Mouse (Mus musculus) neutrophil, adult 5-6 weeks (primary cell): ENCODE results near the gene Rerg. TPM values are rescaled to one million over a fixed set of nuclear protein-coding genes. Genes with fewer than 3 reads are reported as not detected.

ENCODE experiments used
- ATAC-seq: fragments of 151-379, 151-347 bp; 2 replicates; pipeline ENCODE4 v1.8.0; 2017; ENCODE audit warnings: mild to moderate bottlenecking, moderate TSS enrichment; ENCODE audit not compliant: insufficient number of reproducible peaks, poor library complexity, low FRiP score, severe bottlenecking; ENCODE audit errors: extremely low read depth
- total RNA-seq: library from RNA; stranded (forward); fragments of 200-1000 nt; gene quantifications from 2 replicates; pipeline ENCODE4 v1.2.3, GENCODE M21; 2017

Gene Rerg
- not detected in 2 replicates for total RNA-seq

DNA sequence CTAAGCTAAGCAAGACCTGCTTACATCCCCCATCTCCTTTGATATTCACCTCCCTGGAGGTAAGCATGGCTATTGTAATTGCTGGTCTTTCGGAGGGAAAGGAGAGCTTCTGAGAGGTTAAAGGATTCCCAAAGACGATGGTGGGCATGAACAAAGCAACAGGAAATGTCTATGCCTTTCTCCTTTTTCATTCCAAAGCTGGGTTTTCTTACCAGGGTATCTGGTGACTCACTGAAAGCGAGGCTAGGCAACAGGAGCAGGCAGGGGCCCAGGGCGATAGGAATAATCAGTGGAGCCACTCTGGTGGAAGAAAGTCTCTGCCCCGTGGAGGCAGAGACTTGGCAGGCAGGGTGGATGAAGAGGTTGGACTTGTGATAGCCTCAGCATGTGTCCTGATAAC lies at the start of gene Rerg:
Gene Rerg, minus strand, starts transcription at position 272 of the 400 bp plus-strand sequence.
- ATAC-seq: no peak

DNA sequence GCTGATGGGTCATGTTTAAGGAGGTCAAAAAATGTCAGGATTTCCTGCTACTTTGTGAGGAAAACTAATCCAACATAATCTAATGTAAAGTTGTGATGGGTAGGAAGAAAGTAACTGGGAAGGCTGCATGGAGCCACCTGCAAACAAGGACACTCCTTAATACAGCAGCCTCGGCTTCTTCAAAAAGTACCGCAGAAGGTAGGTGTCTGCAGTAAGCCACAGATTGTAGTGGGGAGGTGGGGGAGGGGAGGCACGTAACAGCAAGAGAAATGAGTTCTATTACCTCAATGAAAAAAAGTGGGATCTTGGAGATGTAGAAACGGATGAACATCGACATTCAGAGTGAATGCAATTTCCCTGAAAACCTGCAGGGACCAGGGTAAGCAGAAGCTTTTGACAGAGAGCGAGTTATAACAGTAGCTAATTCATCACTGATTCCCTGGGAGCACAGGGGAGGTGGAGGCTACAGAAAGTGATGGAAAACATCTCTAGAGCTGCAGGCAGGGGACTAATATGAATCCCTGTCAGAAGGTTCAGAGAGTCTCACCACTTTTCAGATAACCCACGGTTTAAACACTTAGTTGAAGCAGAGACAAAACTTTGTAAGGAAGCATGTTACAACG lies 47.7 kb upstream of the Rerg start:
- ATAC-seq: no peak

DNA sequence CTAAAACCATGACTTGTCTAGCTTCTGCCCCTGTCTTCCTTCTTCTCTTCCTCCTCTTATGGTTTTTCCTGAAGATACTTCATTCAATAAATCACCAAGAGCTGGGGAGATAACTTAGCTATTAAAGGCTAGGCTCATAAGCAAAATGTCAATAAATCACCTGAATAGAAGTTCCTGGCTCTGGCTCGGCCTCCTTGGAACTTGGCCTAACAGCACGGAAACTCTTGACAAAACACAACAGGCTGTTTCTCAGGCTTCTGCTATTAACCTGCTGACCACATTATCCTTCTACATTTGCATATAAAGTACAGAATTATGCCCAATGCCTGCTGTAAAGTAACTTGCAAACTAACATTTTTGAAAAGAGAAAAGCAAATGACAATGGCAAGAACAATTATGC lies 41.1 kb upstream of the Rerg start:
- no peak for ATAC-seq

DNA sequence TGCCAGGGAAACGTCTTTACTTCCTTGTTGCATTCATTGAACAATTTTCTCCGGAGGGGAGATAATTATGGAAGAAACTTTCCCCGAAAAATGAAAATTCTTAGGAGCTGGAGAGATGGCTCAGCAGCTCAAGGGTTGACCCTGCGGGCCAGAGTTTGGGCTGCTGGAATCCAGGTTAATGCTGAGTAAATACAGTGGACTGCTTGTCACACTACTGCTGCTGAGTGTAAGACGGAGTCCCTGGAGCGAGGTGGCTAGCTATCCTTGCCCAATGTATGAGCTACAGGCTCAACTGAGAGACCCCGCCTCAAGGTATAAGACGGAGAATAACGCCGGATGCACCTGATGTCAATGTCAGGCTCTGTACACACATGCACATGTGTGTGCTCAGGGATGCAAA lies 40.7 kb upstream of the Rerg start:
- ATAC-seq: no peak

DNA sequence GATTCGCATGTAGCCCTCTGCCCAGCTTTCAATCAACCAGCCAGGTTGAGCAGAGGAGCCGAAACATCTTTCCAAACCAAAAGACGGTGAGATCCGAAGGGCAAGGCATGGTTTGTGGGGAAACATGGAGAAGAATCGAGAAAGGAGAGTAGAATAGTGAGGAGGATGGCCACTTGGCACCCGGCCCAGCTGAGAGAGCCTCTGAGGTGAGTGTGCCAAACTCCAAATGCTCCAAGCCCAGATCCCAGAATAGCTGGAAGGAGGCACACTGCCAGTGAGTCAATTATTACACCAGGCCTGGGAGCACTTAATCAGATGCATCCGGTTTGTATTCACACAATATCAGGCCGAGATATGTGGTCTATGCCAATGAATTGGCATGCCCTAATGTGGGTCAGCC lies 39.7 kb upstream of the Rerg start:
- no peak for ATAC-seq

DNA sequence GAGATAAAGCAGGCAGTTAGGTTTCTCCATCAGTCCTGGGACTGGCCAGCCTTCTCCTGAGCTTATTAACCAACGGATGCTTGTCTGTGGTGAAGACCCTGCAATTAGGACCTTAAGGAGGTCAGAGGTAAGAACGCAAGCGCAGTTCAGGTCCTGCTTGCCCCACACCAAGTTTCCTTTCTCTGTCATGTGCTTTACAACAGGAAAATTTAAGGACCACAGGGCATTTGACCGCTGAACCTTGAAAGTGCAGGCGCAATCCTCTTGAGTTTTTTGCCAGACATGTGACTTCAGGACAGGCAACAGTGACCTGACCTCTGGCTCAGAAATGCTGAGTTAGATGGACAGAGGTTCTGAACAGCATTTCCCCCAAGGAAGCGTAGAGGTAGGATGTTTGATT lies 36.8 kb upstream of the Rerg start:
- ATAC-seq: no peak

DNA sequence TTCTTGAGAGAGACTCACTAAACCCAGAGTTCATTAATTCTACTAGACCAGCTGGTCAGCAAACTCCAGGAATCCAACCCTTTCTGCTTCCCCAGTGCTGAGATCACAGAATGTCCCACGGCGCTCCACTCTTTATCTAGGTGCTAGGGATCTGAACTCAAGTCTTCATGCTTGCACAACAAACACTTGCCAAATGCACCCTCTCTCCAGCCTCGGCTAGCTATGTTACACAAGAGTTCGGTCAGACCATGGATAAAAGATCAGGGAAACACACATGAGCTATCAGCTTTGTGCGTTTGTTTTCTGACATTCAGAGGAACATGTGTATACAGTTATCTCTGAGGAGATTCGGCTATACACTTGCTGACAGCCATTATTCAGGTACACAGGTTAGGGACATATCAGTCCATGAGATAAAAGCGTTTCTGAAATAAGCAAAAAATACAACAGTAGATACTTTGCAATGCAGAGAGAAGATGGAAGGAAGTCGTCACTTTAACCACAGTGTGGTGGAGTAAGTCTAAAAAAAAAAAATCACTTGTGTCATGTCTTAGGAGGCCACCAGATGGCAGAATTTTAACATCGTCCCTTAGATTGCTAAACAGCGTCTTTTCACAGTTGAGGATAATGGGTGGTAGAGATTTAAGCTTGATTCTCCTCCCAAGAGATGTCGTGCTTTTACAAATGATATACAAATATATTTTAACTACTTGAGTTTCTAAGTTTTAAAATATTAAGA lies 35.5 kb upstream of the Rerg start:
- ATAC-seq: no peak

DNA sequence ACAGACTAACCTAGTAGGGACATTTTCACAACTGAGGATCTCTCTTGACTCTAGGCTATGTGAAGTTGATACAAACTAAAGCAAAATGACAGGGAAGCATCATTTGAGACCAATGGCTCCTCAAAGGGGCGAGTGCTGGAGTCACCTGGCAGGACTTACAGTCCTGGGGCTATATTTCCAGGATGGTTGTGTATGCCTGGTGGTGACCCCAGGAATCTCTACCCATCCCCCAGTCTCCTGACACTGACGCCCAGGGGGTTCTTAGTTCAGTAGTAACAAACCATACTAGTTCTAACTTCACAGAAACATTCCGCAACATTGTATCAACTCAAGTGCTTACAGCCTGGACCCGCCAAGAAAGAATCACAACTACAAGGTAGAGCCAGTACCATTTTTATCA lies 32.4 kb upstream of the Rerg start:
- no peak for ATAC-seq

DNA sequence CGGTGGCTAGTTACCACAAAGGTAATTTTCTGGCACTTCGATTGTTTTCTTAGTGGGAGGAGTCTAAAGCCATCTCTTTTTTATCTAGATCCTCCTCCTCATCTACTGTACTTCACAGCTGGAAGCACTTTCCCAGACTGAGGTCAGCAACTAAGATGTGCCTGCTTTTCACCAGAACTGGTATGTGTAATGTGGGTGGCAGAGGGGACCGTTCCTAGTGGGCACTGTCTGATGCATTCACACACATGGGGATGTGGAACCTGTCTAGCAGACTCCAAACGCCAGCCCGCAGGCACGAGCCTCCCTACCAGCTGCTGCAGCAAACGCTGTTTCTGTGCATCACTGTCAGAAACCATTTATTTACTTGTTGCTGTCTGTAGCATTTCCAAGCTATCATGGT lies 31.3 kb upstream of the Rerg start:
- no peak for ATAC-seq

DNA sequence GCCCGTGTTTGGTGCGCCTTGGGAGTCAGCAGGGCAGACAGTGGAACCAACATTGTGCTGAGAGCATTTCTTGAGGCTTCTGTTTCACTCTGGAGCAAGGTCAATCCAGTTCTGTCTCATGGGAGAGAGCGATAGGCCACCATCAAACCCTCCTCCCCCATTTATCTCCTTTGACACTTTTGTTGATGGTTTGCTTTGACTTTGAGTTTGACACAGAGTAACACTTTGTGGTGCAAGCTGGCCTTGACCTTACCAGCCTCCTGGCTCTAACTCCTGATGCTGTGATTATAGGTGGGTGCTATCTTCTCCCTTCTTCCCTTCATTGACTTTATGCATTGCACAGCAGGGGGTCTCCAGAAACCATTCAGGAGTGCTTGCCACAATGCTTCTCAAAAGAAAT lies 30.9 kb upstream of the Rerg start:
- ATAC-seq: no peak

DNA sequence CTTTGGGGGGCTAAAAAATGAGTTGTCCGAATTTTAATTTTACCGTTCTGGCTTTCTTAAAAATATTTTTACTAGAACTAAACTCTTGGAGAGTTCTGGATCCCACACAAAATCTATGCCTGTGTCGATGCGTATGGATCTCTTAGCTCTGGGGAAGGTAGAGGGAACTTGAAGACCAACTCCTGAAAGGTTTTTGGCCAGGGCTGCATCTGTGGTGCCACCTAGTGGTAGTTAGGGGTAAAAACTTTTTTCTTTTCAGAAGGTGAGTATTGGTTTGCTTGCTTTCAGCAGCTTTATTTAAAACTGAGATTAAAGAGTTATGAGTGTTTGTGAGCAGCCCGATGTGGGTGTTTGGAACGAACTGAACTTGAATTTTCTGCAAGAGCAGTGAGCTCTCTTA lies 21.8 kb upstream of the Rerg start:
- no peak for ATAC-seq

DNA sequence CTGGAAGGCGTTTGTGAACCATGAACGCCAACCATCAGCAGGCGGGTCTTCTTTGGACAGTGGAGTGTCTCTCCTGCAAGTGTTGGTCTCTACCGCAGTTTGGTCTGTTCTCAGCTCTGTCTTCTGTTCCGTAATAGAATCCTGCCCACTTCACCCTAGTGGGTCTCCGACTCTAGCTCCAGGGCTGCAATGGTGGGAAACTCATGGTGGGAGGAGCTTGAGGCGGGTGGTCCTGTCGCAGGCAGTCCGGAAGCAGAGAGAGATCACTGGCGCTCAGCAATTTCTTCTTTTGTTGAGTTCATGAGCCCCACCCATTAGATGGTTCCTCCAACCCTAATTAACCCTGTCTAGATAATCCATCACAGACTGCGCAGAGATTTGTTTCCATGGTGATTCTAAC lies 20.7 kb upstream of the Rerg start:
- ATAC-seq: no peak

DNA sequence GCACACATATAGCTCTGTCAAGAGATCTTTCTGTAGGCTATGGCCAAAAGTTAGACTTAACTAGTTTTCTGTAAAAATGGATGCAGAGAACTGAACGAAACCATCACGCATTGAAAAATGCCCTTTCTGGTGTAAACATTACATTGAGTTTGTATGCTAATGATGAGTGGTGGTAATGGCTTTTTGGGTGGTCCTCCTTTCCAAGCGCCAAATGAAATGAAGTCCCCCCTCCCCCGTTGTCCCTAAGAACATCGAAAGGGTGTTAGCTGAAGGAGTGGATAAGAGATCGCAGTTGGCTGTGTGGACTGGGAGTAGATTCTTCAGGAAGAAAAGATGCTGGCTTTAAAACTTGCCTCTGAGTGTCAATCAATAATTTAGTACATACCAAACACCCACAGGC lies 20.3 kb upstream of the Rerg start:
- ATAC-seq: no peak

DNA sequence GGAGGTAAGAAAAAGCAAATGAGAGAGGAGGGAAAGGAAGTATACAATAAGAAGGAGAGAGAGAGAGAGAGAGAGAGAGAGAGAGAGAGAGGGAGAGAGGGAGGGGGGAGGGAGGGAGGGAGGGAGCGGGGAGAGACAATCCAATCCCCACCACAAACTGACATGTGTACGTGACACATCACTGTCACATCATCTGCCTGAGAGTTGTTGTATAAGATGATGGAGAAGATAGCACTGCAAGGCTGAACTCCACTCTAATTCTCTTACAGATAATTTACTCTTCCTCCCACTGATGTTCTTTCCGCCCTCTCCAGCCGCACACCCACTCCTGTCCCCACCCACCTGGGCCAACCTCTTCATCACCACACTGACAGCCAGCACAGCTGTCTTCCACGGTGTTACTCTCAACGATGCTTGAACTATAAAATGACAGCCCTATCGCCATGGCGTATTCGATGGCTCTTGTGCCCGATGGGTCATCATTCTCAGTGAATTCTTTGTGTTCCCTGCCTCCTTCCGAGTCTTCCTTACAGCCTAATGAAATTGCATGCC lies 18.2 kb upstream of the Rerg start:
- ATAC-seq: no peak

DNA sequence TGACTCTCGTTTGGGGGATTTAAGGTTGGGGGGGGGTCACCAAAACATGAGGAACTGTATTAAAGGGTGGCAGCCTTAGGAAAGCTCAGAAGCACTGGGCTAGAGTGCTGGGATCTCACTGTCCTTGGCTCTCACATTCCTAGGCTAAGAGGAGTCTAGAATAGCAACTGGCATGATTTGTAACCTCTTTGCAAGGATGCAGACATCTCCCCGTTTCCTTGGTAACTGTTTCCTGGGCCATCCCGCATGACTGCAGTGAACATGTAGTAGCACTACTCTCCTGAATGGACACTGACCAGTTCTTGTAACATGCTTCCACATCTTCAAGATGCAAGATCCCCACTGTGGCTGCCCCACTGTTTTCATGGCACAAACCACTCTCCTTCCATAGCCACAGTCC lies 17.1 kb upstream of the Rerg start:
- no peak for ATAC-seq

DNA sequence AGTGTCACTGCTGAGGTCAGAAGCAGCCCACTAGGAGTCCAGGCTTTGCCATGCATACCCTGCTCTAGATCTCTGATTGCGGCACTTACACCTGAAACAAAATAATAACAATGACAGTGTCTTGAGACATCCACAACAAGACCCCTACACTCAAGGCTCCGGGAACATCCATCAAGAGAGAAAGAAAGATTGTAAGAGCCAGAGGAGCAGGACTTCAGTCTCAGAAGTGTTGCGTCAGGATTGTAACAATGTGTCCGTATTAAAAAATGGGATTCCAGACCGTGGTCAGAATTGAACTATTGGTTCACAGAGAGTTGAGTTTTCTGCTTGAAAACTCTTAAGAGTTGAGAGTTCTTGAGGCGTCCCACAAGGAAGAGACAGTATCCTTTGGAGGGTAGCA lies 10.3 kb upstream of the Rerg start:
- no peak for ATAC-seq

DNA sequence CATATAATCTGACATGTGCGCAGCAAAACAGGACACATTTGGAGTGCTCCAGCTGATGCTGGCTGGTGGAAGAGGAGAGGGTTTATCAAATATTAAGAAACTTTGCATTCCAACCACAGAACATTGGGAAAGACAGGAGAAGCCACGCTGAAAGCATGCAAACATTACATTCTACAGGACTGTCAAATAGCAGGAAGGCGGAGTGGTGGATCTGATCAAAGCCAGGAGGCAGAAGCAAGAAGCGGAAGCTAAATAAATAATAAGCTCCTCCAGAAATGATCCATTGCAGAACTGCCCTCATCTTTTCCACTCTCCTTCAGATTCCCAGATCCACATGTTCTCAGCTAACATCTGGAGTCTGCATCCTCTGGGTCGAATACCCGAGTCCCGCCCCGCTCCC lies 9.8 kb upstream of the Rerg start:
- ATAC-seq: no peak

DNA sequence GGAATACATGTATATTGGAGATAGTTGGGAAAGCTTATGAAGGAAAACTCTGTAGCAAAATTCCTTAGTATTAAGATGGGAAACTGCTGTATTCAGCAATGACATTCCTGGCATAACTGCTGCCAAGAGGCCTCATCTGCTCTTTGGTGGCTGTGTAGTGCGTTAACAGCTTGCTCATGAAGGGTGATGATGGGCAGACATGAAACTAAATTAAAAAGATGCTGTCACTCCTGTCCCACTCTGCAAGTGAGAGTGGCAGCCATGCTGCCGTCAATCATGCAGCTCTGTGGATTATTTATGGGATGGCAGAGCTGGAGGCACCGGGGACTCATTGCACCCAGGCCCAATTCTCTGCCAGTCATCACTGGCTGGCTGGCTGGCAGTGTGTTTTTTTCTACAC lies 8.7 kb upstream of the Rerg start:
- no peak for ATAC-seq

DNA sequence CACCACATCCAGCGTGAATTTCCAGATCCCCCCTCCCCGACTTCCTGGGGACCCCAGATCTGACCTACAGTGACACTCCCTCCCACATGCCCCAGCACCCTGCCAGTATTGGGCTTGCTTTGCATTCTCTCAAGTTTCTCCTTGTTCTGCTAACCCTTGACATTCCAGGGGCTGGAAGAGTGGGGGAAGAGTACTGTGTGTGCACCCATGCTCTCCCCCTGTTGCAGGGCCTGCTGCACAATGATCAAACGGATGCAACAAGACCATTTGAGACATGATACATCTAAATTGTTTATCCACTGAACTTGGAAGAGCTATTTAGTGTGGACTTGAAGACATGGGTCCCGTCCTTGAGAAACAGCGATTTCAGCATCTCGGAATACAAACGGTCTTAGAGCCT lies 349 bp upstream of the Rerg start:
- ATAC-seq: no peak

DNA sequence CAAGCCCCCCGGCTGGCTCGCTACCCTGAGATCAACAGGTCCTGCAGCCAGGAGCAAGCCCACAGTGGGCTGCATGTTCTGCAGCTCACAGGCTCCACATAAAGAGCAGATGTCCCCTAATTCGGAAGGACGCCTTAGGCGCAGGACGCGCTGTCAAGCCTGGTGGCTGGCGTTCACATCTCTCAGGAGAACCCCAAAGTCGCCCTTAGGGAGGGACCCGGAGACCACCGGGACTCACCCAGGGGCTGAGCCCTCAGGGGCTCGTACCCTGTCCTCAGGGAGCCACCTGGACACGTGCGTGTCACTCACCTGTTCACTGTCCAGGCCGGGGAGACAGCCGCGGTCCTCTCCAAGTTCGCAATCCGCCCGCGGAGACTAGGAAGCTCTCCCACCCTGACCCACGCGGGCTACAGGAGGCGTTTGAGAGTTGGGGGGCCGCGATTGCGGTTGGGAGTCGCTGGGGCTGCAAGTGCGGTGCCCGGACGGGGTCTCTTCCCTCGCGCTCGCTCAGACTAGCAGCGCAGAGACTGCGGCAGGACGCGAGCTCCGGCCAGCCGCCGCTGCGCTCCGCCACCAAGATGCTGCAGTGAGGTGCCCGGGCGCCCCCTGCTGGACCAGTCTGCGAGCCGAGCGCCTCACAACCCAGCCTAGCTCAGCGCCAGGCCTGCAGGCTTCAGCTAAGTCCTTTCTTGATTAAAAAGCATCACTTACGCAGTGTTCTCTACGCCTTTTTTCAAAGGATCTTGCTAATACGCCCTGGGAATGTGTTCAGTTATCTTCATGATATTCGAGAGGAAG lies 927 bp downstream of the Rerg start:
- peak; percentile 44; the same call in 1 of the 2 replicates for ATAC-seq
